Mouse (Mus musculus): ENCODE data around the gene Olfr263. TPM values are rescaled to one million over a fixed set of nuclear protein-coding genes. Genes with fewer than 3 reads are reported as not detected.

Olfr263 gene
- polyA plus RNA-seq, 1 experiment from 2014 or later: not detected

DNA sequence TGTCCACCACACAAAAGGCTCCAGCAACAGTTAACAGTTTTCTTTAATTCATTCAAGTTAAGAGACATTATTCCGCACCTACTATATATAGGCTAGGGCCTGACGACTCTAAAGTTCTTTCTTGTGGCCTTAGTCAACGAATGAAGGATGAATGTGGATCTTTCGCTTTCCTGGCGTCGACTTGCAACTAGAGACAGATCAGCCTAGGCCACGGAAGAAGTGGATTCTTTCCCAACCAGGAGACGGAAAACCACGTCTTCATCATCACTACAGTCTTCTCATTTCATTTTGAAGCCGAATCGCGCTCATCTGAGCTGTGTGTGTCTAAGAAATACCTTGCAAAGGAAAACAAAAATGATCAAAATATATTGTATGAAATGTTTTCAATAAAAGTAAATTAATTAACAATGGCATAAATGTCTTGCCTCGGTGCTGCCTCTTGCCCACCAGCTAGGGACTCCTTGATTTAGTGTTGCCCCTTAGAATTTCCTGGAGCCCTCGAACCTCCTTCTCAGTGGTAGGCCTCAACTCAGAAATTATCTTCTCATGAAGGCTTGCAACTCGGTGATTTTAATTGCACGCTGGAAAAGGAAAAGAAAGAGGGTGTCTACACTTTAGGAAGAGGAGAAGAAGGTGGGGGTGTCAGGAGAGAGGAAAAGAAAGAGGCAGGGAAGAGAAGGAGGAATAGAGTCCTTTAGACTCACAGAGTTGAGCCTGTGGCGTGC, 41.2 kb downstream of the Olfr263 start:
- Histone ChIP-seq H3K4me1 (replicated peaks) (peaks cover 17% of the 10 kb centered on the region), H3K9ac (peak overlapping the region; percentile 40; the same call in 1 of the 2 replicates), H3K4me3 (peak overlapping the region; percentile 57), H3K9me3 (replicated peaks) (no peaks in the 10 kb centered on the region), H3K36me3 (no peaks in the 10 kb centered on the region), H3K27me3 (no peaks in the 10 kb centered on the region), H3K27ac (0 out of 2 replicates have a peak overlapping the region, but pooled peaks have one; percentile 45), H3K4me2 (peak overlapping the region; percentile 75)
- ATAC-seq (replicated peaks; ENCODE audit: insufficient number of reproducible peaks, insufficient read depth, low FRiP score, low read depth): no peak
- WGBS: 60% methylated on average over 17 of the region's 17 CpGs

- Histone ChIP-seq H3K27ac (peak overlapping the region; percentile 45; the same call in 1 of the 2 replicates), H3K4me1 (replicated peaks) (peaks cover 17% of the 10 kb centered on the region), H3K4me2 (peak overlapping the region; percentile 75), H3K9ac (peak overlapping the region; percentile 40; the same call in 1 of the 2 replicates), H3K9me3 (replicated peaks) (no peaks in the 10 kb centered on the region), H3K4me3 (peak overlapping the region; percentile 56), H3K36me3 (no peaks in the 10 kb centered on the region), H3K27me3 (no peaks in the 10 kb centered on the region)
- no peak for ATAC-seq (replicated peaks; ENCODE audit: insufficient number of reproducible peaks, insufficient read depth, low FRiP score, low read depth)
- WGBS: 11% methylated on average over 15 of the region's 15 CpGs
These were observed 41.7 kb downstream of the Olfr263 start for GRCm38 (mm10) chr13:21171156-21171530.

GRCm38 (mm10) chr13:21171600-21172150, 42.2 kb downstream of the Olfr263 start:
- Histone ChIP-seq H3K27ac (no peak overlapping the region), H3K27me3 (no peaks in the 10 kb centered on the region), H3K9me3 (replicated peaks) (no peaks in the 10 kb centered on the region), H3K4me2 (peak overlapping the region; percentile 75), H3K4me1 (replicated peaks) (peaks cover 17% of the 10 kb centered on the region), H3K4me3 (peak overlapping the region; percentile 56), H3K9ac (no peak overlapping the region), H3K36me3 (no peaks in the 10 kb centered on the region)
- 0% methylated on average over 12 of the region's 12 CpGs for WGBS
- no peak for ATAC-seq (replicated peaks; ENCODE audit: insufficient number of reproducible peaks, insufficient read depth, low FRiP score, low read depth)

DNA sequence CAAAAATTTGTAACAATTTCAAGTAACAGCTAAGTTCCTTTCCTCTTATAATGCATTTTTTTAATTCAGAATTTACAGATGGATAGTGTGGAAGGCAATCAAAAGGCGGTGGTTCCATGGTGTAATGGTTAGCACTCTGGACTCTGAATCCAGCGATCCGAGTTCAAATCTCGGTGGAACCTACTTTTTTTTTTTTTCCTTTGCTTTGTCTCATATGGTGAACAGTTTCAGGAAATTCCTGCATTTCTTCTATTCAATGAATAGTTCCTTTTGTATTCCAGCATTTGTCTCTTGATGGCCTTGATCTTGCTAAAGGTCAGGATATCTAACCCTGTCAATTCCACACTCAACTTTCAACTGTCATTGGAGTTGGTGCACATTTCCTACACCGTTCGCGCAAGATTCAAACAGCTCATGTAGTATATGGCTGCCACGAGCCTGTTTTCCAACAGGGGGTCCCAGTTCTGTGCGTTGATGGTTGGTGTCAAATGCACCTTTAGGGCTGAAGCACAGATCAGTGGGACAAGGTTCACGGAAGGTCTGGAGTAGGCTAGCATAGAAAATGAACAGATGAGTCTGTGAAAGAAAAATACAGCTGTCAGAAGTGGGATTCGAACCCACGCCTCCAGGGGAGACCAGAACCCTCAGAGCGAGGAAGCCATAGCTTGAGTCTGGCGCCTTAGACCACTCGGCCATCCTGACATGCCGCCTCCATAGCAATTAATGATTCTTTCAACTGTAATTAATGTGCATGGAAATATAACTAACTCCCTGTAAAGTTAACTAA, 43.0 kb downstream of the Olfr263 start:
- ATAC-seq (replicated peaks; ENCODE audit: insufficient number of reproducible peaks, insufficient read depth, low FRiP score, low read depth): peak; percentile 48; the same call in 1 of the 2 replicates
- H3K4me3 ChIP-seq: peak overlapping the region; percentile 56
- no peaks in the 10 kb centered on the region for H3K9me3 ChIP-seq (replicated peaks)
- no peaks in the 10 kb centered on the region for H3K27me3 ChIP-seq
- H3K27ac ChIP-seq: peak overlapping the region; percentile 64
- WGBS: 1% methylated on average over 16 of the region's 16 CpGs
- no peak overlapping the region for H3K9ac ChIP-seq
- H3K36me3 ChIP-seq: no peaks in the 10 kb centered on the region
- H3K4me1 ChIP-seq (replicated peaks): peaks cover 17% of the 10 kb centered on the region
- peak overlapping the region; percentile 75 for H3K4me2 ChIP-seq

DNA sequence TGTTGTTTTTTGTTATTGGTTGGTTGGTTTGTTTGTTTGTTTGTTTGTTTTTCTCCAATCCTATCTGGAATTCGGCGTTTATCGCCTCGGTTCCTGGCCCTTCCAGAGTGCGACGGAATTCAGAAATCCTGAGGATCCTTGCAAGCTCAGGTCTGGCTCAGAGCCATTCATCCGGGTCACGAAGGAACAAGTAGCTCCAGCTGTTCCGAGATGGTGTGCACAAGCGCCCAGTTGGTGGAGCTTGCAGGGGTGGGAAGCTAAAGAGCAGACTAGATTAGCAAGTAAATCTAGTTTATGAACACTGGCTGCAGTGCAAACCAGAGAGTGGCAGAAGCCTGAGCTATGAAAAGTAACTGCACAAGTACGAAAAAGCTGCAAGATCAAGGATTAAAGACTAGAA, 43.6 kb downstream of the Olfr263 start:
- no peaks in the 10 kb centered on the region for H3K9me3 ChIP-seq (replicated peaks)
- H3K27ac ChIP-seq: peak overlapping the region; percentile 64
- H3K4me1 ChIP-seq (replicated peaks): peaks cover 17% of the 10 kb centered on the region
- no peaks in the 10 kb centered on the region for H3K36me3 ChIP-seq
- H3K4me2 ChIP-seq: peak overlapping the region; percentile 75
- H3K4me3 ChIP-seq: peak overlapping the region; percentile 56
- peak overlapping the region; percentile 48 for H3K9ac ChIP-seq
- ATAC-seq (replicated peaks; ENCODE audit: insufficient number of reproducible peaks, insufficient read depth, low FRiP score, low read depth): 0 out of 2 replicates have a peak, but pooled peaks have one; percentile 48
- 1% methylated on average over 11 of the region's 11 CpGs for WGBS
- no peaks in the 10 kb centered on the region for H3K27me3 ChIP-seq

GRCm38 (mm10) chr13:21176733-21177132, 47.3 kb downstream of the Olfr263 start:
- no peaks in the 10 kb centered on the region for H3K27me3 ChIP-seq
- peaks cover 20% of the 10 kb centered on the region for H3K4me1 ChIP-seq (replicated peaks)
- H3K4me2 ChIP-seq: no peak overlapping the region
- no peaks in the 10 kb centered on the region for H3K9me3 ChIP-seq (replicated peaks)
- no peak overlapping the region for H3K9ac ChIP-seq
- H3K36me3 ChIP-seq: no peaks in the 10 kb centered on the region
- no peak for ATAC-seq (replicated peaks; ENCODE audit: insufficient number of reproducible peaks, insufficient read depth, low FRiP score, low read depth)
- no peak overlapping the region for H3K27ac ChIP-seq
- H3K4me3 ChIP-seq: no peak overlapping the region
- WGBS: 75% methylated on average over 11 of the region's 11 CpGs

DNA sequence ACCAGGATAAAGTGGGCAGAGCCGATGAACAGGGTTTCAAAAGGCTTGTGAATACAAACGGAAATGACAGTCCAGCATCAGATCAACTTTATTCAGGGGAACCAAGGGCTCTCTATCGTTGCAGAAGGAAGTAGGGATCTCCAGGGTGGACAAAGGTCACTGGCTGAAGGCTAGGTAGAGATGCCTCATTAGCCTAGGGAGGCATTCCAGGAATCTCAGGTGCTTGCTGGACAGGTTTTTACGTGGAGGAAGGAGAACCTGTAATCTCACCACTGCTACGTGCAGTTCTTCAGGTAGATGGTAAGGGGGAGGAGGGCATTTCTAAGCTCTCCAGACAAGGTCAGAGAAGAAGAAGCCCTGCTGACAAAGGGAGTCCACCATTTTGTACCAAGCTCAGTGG, 48.2 kb downstream of the Olfr263 start:
- Histone ChIP-seq H3K27ac (no peak overlapping the region), H3K9ac (no peak overlapping the region), H3K4me3 (no peak overlapping the region), H3K36me3 (peaks cover 5% of the 10 kb centered on the region; the same call in 1 of the 2 replicates), H3K4me1 (replicated peaks) (peaks cover 25% of the 10 kb centered on the region), H3K9me3 (replicated peaks) (no peaks in the 10 kb centered on the region), H3K27me3 (no peaks in the 10 kb centered on the region), H3K4me2 (no peak overlapping the region)
- WGBS: 63% methylated on average over 5 of the region's 5 CpGs
- ATAC-seq (replicated peaks; ENCODE audit: insufficient number of reproducible peaks, insufficient read depth, low FRiP score, low read depth): no peak

GRCm38 (mm10) chr13:21178364-21178763, 48.9 kb downstream of the Olfr263 start:
- Histone ChIP-seq H3K27me3 (no peaks in the 10 kb centered on the region), H3K9ac (no peak overlapping the region), H3K36me3 (peaks cover 12% of the 10 kb centered on the region), H3K9me3 (replicated peaks) (no peaks in the 10 kb centered on the region), H3K4me3 (no peak overlapping the region; the same call in 1 of the 2 replicates), H3K4me1 (replicated peaks) (peaks cover 24% of the 10 kb centered on the region), H3K27ac (no peak overlapping the region), H3K4me2 (peak overlapping the region; percentile 88; the same call in 1 of the 2 replicates)
- ATAC-seq (replicated peaks; ENCODE audit: insufficient number of reproducible peaks, insufficient read depth, low FRiP score, low read depth): no peak
- WGBS: 79% methylated on average over 5 of the region's 5 CpGs

DNA sequence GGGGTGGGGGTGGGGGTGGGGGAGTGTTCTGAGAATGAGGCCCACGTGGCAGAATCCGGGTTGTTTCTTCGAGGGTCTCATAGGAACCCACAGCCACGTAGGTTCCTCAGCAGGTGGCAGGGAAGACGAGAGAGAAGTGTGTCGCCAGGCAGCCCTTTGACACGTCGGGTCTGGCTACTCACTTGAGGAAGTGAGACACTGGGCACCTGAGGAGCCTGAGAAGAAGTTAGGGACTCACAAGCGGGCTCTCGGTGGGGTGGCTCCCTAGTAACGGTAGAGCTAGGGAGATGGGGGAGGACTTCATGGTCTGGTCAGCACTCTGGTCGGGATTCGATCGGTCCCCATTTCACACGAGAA, 49.9 kb downstream of the Olfr263 start, which contains the start of gene Trim27:
Gene Trim27 (plus strand): TSS at position 79 of the 357 bp plus-strand sequence.
- Histone ChIP-seq H3K4me1 (replicated peaks) (peaks cover 28% of the 10 kb centered on the region), H3K4me2 (peak within 1 kb of the TSS; percentile 88), H3K36me3 (peaks cover 22% of the 10 kb centered on the region), H3K9ac (peak within 1 kb of the TSS; percentile 92), H3K27ac (peak within 1 kb of the TSS; percentile 97), H3K27me3 (no peaks in the 10 kb centered on the region), H3K4me3 (peak within 1 kb of the TSS; percentile 86), H3K9me3 (replicated peaks) (no peaks in the 10 kb centered on the region)
- no peak; the same call in 1 of the 2 replicates for ATAC-seq (replicated peaks; ENCODE audit: insufficient number of reproducible peaks, insufficient read depth, low FRiP score, low read depth)
- WGBS: under 1% methylated on average over 15 of the region's 15 CpGs

- Histone ChIP-seq H3K27ac (peak overlapping the region; percentile 97), H3K27me3 (no peaks in the 10 kb centered on the region), H3K4me2 (peak overlapping the region; percentile 88), H3K4me1 (replicated peaks) (peaks cover 28% of the 10 kb centered on the region), H3K4me3 (peak overlapping the region; percentile 86), H3K9me3 (replicated peaks) (no peaks in the 10 kb centered on the region), H3K36me3 (peaks cover 28% of the 10 kb centered on the region), H3K9ac (peak overlapping the region; percentile 92)
- ATAC-seq (replicated peaks; ENCODE audit: insufficient number of reproducible peaks, insufficient read depth, low FRiP score, low read depth): peak; percentile 95
- under 1% methylated on average over 80 of the region's 80 CpGs for WGBS
These were observed 50.5 kb downstream of the Olfr263 start for GRCm38 (mm10) chr13:21179724-21180550.
